Mouse (Mus musculus): ENCODE measurements at regions not wholly inside any gene's neighbourhood (a gene's known extent, or its start where the extent isn't known, plus 50 kb on each side); places are given as distances from the start of the nearest gene placed in this dataset.
A peak's percentile ranks its signal among the peaks of the same experiment; 100 is the strongest.

GRCm38 (mm10) chr7:110701681-110702413, 66.2 kb upstream of the Ampd3 start:
- Histone ChIP-seq H3K27ac (ENCODE audit: insufficient read depth, low read length) (peak overlapping the region; percentile 90), H3K4me3 (ENCODE audit: insufficient read depth, low read length) (no peak overlapping the region), H3K4me1 (ENCODE audit: control insufficient read depth, insufficient read depth, low read length) (peaks cover 24% of the 10 kb centered on the region)
- TF ChIP-seq CTCF (IDR thresholded peaks at IDR 0.05; ENCODE audit: borderline replicate concordance, insufficient read depth, low read length) (no peak), POLR2A (IDR thresholded peaks at IDR 0.05; ENCODE audit: low read depth, low read length) (no peak)

GRCm38 (mm10) chr7:110702414-110702783, 65.6 kb upstream of the Ampd3 start:
- Histone ChIP-seq H3K27ac (ENCODE audit: insufficient read depth, low read length) (peak overlapping the region; percentile 90), H3K4me3 (ENCODE audit: insufficient read depth, low read length) (no peak overlapping the region)
- TF ChIP-seq CTCF (IDR thresholded peaks at IDR 0.05; ENCODE audit: borderline replicate concordance, insufficient read depth, low read length) = no peak
- no peak for TF ChIP-seq POLR2A (IDR thresholded peaks at IDR 0.05; ENCODE audit: low read depth, low read length)

GRCm38 (mm10) chr7:110705311-110706000, 62.5 kb upstream of the Ampd3 start:
- Histone ChIP-seq H3K4me3 (ENCODE audit: insufficient read depth, low read length) (no peak overlapping the region), H3K4me1 (ENCODE audit: control insufficient read depth, insufficient read depth, low read length) (peaks cover 30% of the 10 kb centered on the region), H3K27ac (ENCODE audit: insufficient read depth, low read length) (peak overlapping the region; percentile 93)
- TF ChIP-seq POLR2A (IDR thresholded peaks at IDR 0.05; ENCODE audit: low read depth, low read length) (no peak), CTCF (IDR thresholded peaks at IDR 0.05; ENCODE audit: borderline replicate concordance, insufficient read depth, low read length) (no peak)

More at GRCm38 (mm10) chr7:110702414-110702783, 65.6 kb upstream of the Ampd3 start:
- H3K4me1 ChIP-seq (ENCODE audit: control insufficient read depth, insufficient read depth, low read length) = peaks cover 27% of the 10 kb centered on the region

GRCm38 (mm10) chr7:110706001-110706695, 61.9 kb upstream of the Ampd3 start:
- TF ChIP-seq POLR2A (IDR thresholded peaks at IDR 0.05; ENCODE audit: low read depth, low read length) (no peak), CTCF (IDR thresholded peaks at IDR 0.05; ENCODE audit: borderline replicate concordance, insufficient read depth, low read length) (no peak)
- Histone ChIP-seq H3K27ac (ENCODE audit: insufficient read depth, low read length) (peak overlapping the region; percentile 93), H3K4me3 (ENCODE audit: insufficient read depth, low read length) (no peak overlapping the region), H3K4me1 (ENCODE audit: control insufficient read depth, insufficient read depth, low read length) (peaks cover 29% of the 10 kb centered on the region)

GRCm38 (mm10) chr7:110706696-110707087, 61.3 kb upstream of the Ampd3 start:
- peak overlapping the region; percentile 93 for H3K27ac ChIP-seq (ENCODE audit: insufficient read depth, low read length)
- TF ChIP-seq CTCF (IDR thresholded peaks at IDR 0.05; ENCODE audit: borderline replicate concordance, insufficient read depth, low read length) = no peak
- no peak for TF ChIP-seq POLR2A (IDR thresholded peaks at IDR 0.05; ENCODE audit: low read depth, low read length)
- H3K4me1 ChIP-seq (ENCODE audit: control insufficient read depth, insufficient read depth, low read length) = peaks cover 29% of the 10 kb centered on the region
- no peak overlapping the region for H3K4me3 ChIP-seq (ENCODE audit: insufficient read depth, low read length)

- Histone ChIP-seq H3K27ac (ENCODE audit: insufficient read depth, low read length) (no peak overlapping the region), H3K4me3 (ENCODE audit: insufficient read depth, low read length) (no peak overlapping the region), H3K4me1 (ENCODE audit: control insufficient read depth, insufficient read depth, low read length) (peaks cover 24% of the 10 kb centered on the region)
- TF ChIP-seq POLR2A (IDR thresholded peaks at IDR 0.05; ENCODE audit: low read depth, low read length) = no peak
- no peak for TF ChIP-seq CTCF (IDR thresholded peaks at IDR 0.05; ENCODE audit: borderline replicate concordance, insufficient read depth, low read length)
These were observed 59.9 kb upstream of the Ampd3 start for GRCm38 (mm10) chr7:110708116-110708515.

GRCm38 (mm10) chr7:110708781-110709180, 59.2 kb upstream of the Ampd3 start:
- no peak overlapping the region for H3K27ac ChIP-seq (ENCODE audit: insufficient read depth, low read length)
- TF ChIP-seq POLR2A (IDR thresholded peaks at IDR 0.05; ENCODE audit: low read depth, low read length) = no peak
- no peak for TF ChIP-seq CTCF (IDR thresholded peaks at IDR 0.05; ENCODE audit: borderline replicate concordance, insufficient read depth, low read length)
- H3K4me3 ChIP-seq (ENCODE audit: insufficient read depth, low read length) = no peak overlapping the region
- peaks cover 27% of the 10 kb centered on the region for H3K4me1 ChIP-seq (ENCODE audit: control insufficient read depth, insufficient read depth, low read length)

- no peak overlapping the region; the same call in 1 of the 2 replicates for H3K27ac ChIP-seq (ENCODE audit: insufficient read depth, low read length)
- TF ChIP-seq CTCF (IDR thresholded peaks at IDR 0.05; ENCODE audit: borderline replicate concordance, insufficient read depth, low read length) (no peak), POLR2A (IDR thresholded peaks at IDR 0.05; ENCODE audit: low read depth, low read length) (no peak)
- H3K4me3 ChIP-seq (ENCODE audit: insufficient read depth, low read length) = no peak overlapping the region
- H3K4me1 ChIP-seq (ENCODE audit: control insufficient read depth, insufficient read depth, low read length) = peaks cover 27% of the 10 kb centered on the region
These were observed 58.4 kb upstream of the Ampd3 start for GRCm38 (mm10) chr7:110709606-110710005.

GRCm38 (mm10) chr7:110710256-110710962, 57.6 kb upstream of the Ampd3 start:
- Histone ChIP-seq H3K27ac (ENCODE audit: insufficient read depth, low read length) (no peak overlapping the region), H3K4me3 (ENCODE audit: insufficient read depth, low read length) (no peak overlapping the region), H3K4me1 (ENCODE audit: control insufficient read depth, insufficient read depth, low read length) (peaks cover 29% of the 10 kb centered on the region)
- TF ChIP-seq CTCF (IDR thresholded peaks at IDR 0.05; ENCODE audit: borderline replicate concordance, insufficient read depth, low read length) = no peak
- TF ChIP-seq POLR2A (IDR thresholded peaks at IDR 0.05; ENCODE audit: low read depth, low read length) = no peak
